Mouse (Mus musculus) erythroblast, embryonic 14.5 days (primary cell): ENCODE results near the gene Tmc3. TPM values are rescaled to one million over a fixed set of nuclear protein-coding genes. Genes with fewer than 3 reads are reported as not detected.

Experiments used
- H3K27me3 ChIP-seq: 2 replicates; pipeline ENCODE4 v1.6.1; 2012; ENCODE audit warnings: inconsistent platforms; ENCODE audit not compliant: control insufficient read depth
- H3K36me3 ChIP-seq: 2 replicates; pipeline ENCODE4 v1.6.1; 2012; ENCODE audit warnings: mild to moderate bottlenecking, inconsistent platforms; ENCODE audit not compliant: control insufficient read depth
- H3K4me1 ChIP-seq: 2 replicates; pipeline ENCODE4 v1.6.1; 2012; ENCODE audit warnings: inconsistent platforms; ENCODE audit not compliant: control insufficient read depth
- H3K4me3 ChIP-seq: replicated peaks from 2 replicates; pipeline ENCODE3; 2012; ENCODE audit warnings: moderate library complexity, mild to moderate bottlenecking, inconsistent platforms
- H3K9me3 ChIP-seq: 2 replicates; pipeline ENCODE4 v1.6.1; 2012; ENCODE audit warnings: low read length, inconsistent platforms, mixed read lengths; ENCODE audit not compliant: control insufficient read depth
- GATA1 ChIP-seq: IDR thresholded peaks from 2 replicates; pipeline ENCODE4 v1.6.1; 2012; ENCODE audit warnings: low read length, inconsistent platforms, mixed read lengths
- TAL1 ChIP-seq: IDR thresholded peaks from 3 replicates; pipeline ENCODE4 v1.6.1; 2012; ENCODE audit warnings: low read length, inconsistent platforms, mixed read lengths
- polyA plus RNA-seq: library from polyadenylated mRNA; stranded (reverse); fragments of >175 nt; gene quantifications from 2 replicates; pipeline ENCODE4 v1.2.3, GENCODE M21; 2012

Gene Tmc3
- polyA plus RNA-seq, 1 experiment: not detected

DNA sequence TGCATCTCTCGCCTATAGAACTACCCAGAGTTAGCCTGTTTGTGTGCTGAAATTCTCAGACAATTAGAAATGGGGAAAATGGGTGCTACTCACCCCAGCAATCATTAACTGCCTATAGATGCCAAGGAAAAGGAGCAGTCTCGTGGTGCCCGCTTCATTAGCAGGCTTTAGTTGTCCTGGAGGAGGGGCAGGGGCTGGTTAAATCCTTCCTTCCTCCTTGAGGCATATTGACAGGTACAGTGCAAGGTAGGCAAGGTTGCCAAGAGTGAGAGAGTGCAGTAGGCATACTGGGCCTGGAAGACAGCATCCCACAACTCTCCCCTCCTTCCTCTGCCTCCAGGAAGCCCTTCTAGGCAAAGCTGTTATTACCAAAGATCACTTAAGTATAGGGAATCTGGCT, 9.3 kb downstream of the Tmc3 start:
- Histone ChIP-seq H3K36me3 (no peaks in the 10 kb centered on the region), H3K4me3 (no peak overlapping the region), H3K4me1 (no peaks in the 10 kb centered on the region), H3K9me3 (peaks cover 3% of the 10 kb centered on the region; the same call in 1 of the 2 replicates), H3K27me3 (no peaks in the 10 kb centered on the region)
- TF ChIP-seq TAL1: no peak
- TF ChIP-seq GATA1: no peak

DNA sequence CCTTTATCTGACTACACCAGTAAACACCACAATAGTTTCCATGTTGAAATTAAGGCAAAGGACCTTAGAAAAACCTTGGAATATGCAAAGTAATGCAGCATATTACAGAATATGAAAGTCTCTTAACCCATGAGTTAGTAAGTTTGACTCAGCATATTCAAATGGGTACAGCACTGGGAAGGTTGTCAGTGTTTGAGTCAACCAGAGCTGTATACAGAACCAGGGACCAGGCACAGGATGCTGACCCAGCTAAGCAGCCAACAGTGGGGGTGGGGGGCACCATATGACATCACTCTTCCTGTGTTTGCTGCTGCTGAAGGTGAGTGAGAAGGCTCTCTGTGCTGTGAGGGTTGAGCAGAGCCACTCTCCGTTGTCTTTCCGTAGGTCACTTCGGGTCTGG, 12.3 kb downstream of the Tmc3 start:
- peaks cover 3% of the 10 kb centered on the region; the same call in 1 of the 2 replicates for H3K9me3 ChIP-seq
- H3K4me3 ChIP-seq: no peak overlapping the region
- no peaks in the 10 kb centered on the region for H3K36me3 ChIP-seq
- TF ChIP-seq TAL1 (no peak), GATA1 (no peak)
- H3K4me1 ChIP-seq: no peaks in the 10 kb centered on the region
- no peaks in the 10 kb centered on the region for H3K27me3 ChIP-seq

DNA sequence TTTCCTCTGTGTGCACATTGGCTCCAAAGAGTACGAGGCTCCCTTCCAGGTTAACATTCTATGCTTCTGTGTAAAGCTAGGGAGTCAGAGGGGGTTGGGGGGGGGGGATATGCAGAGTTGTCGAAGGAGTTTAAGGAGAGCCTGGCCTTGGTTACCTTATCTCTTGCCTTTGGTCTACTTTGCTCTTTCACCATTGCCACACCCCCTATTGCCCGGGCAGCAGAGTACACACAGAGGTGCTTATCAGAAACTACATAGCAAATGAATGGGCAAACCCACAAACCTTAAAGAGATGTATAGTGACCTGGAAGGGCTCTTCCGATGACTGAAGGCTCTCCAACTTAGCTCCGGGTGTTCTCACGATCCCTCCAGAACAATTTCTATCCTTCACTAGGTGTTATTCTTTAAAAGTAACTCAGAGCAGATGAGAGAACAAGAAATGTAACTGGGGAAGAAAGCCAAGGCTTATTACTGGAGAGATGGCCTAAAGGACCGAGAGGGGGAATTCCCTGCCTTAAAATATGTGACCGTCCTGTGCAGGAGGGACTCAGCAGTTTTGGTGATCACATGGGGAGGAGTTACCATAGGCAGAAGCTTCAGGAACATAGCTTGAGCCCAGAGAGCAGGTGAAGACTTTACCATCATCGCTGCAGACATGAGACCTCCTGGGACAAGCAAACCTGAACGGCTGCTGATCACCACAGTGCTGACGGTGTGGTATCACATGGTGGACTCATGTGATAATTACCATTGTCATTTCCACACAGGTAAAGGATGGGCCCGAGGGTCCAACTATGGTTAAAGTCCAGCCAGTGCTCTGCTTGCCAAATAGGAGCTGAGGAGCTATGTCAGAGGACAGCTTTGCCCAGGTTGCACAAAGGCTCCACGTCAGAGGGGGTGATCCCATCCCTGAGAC, 14.5 kb downstream of the Tmc3 start:
- TF ChIP-seq GATA1: no peak
- TF ChIP-seq TAL1: no peak
- Histone ChIP-seq H3K9me3 (peaks cover 3% of the 10 kb centered on the region; the same call in 1 of the 2 replicates), H3K36me3 (no peaks in the 10 kb centered on the region), H3K4me3 (no peak overlapping the region), H3K4me1 (no peaks in the 10 kb centered on the region), H3K27me3 (no peaks in the 10 kb centered on the region)

DNA sequence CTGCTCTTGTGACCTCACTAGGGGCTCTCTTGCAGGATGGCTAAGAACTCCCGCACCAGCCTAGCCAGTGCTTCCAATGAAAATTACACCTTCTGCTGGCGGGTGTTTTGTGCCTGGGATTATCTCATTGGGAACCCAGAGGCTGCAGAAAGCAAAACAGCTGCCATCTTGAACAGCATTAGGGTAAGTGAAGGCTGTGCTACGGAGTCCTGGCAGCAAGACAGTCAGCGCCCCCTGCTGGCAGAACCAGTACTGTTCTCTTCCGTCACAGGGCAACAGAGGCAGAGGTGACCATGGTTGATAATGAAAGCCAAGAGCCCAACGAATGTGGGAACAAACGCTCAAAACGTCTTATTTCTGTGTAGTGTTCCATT, 15.2 kb downstream of the Tmc3 start:
- H3K4me3 ChIP-seq: no peak overlapping the region
- H3K9me3 ChIP-seq: peaks cover 3% of the 10 kb centered on the region; the same call in 1 of the 2 replicates
- TF ChIP-seq GATA1: no peak
- no peak for TF ChIP-seq TAL1
- no peaks in the 10 kb centered on the region for H3K4me1 ChIP-seq
- H3K36me3 ChIP-seq: no peaks in the 10 kb centered on the region
- H3K27me3 ChIP-seq: no peaks in the 10 kb centered on the region

DNA sequence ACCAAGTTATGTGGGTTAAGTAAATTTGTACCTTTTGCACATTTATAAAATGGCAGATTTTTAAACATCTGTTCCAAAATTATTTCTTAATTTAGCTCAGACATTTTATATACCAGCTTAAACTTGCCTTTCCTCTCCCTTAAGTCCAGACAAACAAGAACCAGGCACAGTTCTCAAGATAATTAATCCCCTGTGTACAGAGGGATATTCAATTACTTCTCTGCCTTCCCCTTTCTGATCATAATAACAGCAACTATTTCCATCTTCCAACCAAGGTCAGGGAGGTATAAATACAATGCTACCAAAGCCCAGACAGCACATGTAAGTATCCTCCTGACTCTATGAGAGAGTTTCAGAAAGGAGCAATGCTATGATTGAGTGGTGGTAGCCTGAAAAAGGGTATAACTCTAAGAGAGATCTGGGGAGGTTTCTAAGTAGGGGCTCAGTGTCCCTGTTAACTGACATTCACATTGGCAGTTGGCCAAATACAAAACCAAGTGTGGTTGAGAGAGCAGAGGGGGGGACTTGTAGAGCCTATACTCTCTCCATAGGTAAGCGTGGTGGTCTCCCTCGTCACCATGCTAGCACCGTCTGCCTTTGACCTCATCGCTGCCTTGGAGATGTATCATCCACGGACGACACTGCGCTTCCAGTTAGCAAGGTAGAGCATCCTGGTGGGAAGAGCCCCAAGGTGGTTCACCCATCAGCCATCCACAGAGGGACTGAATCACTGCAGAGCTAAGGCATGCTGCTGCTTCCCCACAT, 19.6 kb downstream of the Tmc3 start:
- no peaks in the 10 kb centered on the region for H3K9me3 ChIP-seq
- no peak overlapping the region for H3K4me3 ChIP-seq
- H3K4me1 ChIP-seq: no peaks in the 10 kb centered on the region
- TF ChIP-seq TAL1 (no peak), GATA1 (no peak)
- no peaks in the 10 kb centered on the region for H3K27me3 ChIP-seq
- no peaks in the 10 kb centered on the region for H3K36me3 ChIP-seq

DNA sequence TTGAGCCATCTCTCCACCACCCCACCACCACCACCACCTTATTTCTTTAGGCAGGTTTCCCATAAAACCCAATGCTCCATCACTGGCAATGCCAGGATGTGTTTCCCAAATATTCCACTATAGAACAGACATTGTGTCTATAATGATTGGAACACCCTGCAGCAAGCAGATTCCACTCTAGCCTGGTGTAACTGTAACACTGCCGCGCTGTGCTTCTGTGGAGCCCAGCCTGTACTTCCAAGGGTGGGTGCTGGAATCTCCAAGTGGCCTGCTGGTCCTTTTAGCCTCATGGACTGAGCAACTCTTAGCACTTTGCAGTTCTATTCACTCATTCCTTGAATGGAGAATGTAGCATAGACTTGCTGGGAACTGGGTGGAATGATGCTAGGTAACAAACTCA, 22.1 kb downstream of the Tmc3 start:
- no peak overlapping the region for H3K4me3 ChIP-seq
- H3K9me3 ChIP-seq: no peaks in the 10 kb centered on the region
- H3K4me1 ChIP-seq: no peaks in the 10 kb centered on the region
- no peaks in the 10 kb centered on the region for H3K27me3 ChIP-seq
- TF ChIP-seq GATA1 (no peak), TAL1 (no peak)
- H3K36me3 ChIP-seq: no peaks in the 10 kb centered on the region

DNA sequence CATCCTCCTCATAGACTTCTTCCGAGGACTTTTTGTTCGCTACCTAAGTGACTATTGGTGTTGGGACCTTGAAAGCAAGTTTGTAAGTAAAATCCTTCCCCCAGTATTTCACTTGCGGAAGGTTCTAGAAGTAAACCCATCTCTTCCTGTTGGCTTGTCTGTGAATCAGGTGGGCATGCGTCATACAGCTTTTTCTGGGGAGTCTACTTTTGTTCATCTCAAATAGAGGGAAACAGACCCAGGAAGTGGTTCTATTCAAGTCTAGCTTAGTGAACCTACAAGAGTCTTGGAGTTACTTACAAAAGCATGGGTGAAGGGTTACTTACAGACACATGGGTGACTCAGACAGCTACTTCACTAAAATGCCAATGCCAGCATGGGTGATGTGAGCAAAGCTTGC, 25.2 kb downstream of the Tmc3 start:
- no peak for TF ChIP-seq TAL1
- no peak for TF ChIP-seq GATA1
- Histone ChIP-seq H3K27me3 (no peaks in the 10 kb centered on the region), H3K36me3 (no peaks in the 10 kb centered on the region), H3K4me3 (no peak overlapping the region), H3K9me3 (no peaks in the 10 kb centered on the region), H3K4me1 (no peaks in the 10 kb centered on the region)

DNA sequence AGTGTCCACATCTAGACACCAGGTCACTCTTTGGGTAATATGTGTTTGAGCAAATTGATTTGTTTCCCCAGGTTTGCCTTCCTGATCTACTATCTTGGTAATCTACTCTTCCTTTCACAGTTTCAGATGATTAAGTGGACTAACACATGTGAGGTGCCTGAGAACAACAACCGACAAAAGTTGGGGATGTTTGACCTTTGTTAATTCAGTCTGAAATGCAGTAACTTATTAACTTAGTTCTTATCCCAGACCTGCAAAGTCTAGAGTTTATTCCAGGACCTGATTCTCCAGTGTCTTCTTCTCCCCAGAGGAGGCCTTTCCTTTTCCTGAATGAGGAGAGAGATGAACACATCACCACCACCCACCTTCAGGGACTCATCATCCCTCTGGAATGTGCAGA, 27.2 kb downstream of the Tmc3 start:
- no peaks in the 10 kb centered on the region for H3K4me1 ChIP-seq
- H3K4me3 ChIP-seq: no peak overlapping the region
- no peaks in the 10 kb centered on the region for H3K27me3 ChIP-seq
- no peaks in the 10 kb centered on the region for H3K9me3 ChIP-seq
- no peaks in the 10 kb centered on the region for H3K36me3 ChIP-seq
- TF ChIP-seq GATA1 (no peak), TAL1 (no peak)

DNA sequence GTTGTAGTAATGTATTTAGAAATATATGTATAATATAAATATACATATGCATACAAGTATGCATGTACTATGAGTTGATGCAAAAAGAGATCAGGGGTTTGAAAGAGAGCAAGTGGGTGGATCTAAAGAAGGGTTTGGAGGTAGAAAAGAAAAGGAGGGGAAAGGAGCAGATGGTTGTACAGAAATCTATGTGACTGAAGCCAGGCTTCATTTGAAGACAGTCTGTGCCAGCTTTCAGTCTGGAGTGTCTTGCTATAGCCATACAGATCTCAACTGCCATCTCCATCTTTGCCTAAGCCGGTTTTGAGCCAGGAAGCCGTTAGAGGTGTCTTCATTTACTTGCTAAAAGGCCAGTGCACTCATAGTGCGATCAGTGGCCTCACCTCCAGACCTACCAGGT, 30.5 kb downstream of the Tmc3 start:
- TF ChIP-seq GATA1: no peak
- no peak for TF ChIP-seq TAL1
- no peaks in the 10 kb centered on the region for H3K27me3 ChIP-seq
- no peaks in the 10 kb centered on the region for H3K4me1 ChIP-seq
- H3K36me3 ChIP-seq: no peaks in the 10 kb centered on the region
- H3K4me3 ChIP-seq: no peak overlapping the region
- H3K9me3 ChIP-seq: no peaks in the 10 kb centered on the region
